Mouse (Mus musculus): ENCODE results near the gene Mdm4.

DNA sequence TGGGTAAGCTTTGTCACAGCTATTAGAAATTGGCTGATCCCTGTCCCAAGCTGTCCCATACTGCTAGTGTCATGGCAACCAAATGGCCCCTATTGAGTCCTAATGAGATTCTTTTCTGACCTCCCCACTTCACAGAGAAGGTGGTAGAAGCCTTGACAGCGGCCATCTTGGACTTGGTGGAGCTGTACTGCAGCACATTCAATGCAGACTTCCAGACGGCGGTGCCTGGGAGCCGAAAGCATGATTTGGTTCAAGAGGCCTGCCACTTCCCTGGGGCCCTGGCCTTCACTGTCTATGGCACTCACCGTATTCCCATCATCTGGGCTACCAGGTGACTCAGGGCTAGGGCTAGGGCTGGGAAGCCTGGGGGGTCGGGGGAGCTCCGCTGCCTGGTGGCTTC lies 49.1 kb upstream of the Mdm4 start:
- TF ChIP-seq POLR2A (IDR thresholded peaks at IDR 0.05; ENCODE audit: low read depth, low read length) = no peak
- no peak for TF ChIP-seq CTCF (conservative IDR thresholded peaks at IDR 0.05; ENCODE audit: insufficient read depth, insufficient read length, low read depth, low read length)

All from kidney, adult 2 months (tissue).